Mouse (Mus musculus): ENCODE measurements at regions not wholly inside any gene's neighbourhood (a gene's known extent, or its start where the extent isn't known, plus 50 kb on each side); places are given as distances from the start of the nearest gene placed in this dataset.

DNA sequence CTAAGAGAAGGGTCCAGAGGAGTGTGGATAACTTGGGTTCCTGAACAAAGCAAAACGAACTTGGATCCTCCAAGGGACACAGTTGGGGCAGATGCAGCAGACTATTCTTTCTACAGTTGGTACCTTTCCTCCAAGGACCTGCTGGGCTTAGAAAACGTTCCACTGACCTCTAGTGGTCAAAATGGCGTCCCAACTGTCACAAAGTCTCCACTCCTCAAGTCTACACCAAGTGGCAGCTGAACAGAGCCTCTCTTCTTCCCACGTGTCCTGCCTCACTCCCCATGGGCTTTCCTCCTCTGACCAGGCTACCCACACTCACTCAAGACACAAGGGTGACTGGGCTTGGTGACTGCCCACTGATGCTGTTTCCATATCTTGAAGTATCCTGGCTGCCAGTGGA, 67.1 kb upstream of the Parp11 start:
- DNase-seq (ENCODE audit: low spot score in 2 of 2): no peak

DNA sequence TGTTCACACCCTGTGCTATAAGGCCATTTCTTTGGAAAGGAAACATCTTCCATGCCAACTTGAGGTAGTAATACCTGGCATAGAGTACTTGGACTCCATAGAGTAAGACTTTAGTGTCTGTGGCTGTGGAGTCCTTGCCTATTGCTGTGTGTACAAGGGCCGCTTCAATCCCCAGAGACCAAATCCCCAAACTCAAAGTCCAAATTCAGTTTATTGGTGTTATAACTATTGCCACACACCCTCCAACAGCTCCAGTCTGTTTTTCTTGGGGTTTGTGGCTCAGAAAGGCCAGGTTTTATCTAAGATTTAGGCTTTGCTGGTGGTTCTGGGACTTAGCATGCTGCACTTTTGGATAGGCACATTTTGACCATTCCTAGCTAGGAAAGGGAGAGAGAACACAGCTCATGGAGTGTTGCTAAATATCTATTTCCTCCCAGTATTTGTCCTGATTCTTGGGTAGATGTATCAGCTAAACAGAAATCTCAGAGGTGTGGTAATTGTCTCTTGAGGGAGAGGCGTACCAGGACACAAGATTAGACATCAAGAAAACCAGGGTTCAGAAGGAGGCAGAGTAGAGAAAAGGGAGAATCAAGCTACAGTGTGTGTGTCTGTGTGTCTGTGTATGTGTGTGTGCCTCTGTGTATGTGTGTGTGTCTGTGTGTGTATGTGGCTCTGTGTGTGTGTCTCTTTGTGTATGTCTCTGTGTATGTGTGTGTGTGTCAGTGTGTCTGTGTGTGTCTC, 65.3 kb upstream of the Parp11 start:
- no peak for DNase-seq (ENCODE audit: low spot score in 2 of 2)

- no peak for DNase-seq (ENCODE audit: low spot score in 2 of 2)
Observed at GRCm38 (mm10) chr6:127391258-127392011, 55.2 kb upstream of the Parp11 start.

- no peak for DNase-seq (ENCODE audit: low spot score in 2 of 2)
Observed at GRCm38 (mm10) chr6:127392012-127392798, 54.4 kb upstream of the Parp11 start.

DNA sequence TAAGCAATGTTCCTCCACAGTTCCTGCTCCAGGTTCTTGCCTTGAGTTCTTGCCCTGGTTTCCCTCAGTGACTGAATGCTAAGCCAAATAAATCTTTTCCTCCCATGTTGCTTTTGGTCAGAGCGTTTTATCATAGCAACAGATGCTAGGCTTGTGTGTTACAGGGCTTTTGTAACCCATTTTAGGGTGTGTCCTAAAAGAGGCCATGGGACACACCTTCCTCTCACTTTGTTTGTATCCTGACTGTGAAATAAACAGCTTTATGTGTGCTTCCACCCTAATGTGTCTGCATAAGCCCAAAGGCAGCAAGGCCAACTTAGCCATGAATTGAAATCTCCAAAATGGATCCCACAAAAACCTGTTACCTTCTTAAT, 53.9 kb upstream of the Parp11 start:
- no peak for DNase-seq (ENCODE audit: low spot score in 2 of 2)

DNA sequence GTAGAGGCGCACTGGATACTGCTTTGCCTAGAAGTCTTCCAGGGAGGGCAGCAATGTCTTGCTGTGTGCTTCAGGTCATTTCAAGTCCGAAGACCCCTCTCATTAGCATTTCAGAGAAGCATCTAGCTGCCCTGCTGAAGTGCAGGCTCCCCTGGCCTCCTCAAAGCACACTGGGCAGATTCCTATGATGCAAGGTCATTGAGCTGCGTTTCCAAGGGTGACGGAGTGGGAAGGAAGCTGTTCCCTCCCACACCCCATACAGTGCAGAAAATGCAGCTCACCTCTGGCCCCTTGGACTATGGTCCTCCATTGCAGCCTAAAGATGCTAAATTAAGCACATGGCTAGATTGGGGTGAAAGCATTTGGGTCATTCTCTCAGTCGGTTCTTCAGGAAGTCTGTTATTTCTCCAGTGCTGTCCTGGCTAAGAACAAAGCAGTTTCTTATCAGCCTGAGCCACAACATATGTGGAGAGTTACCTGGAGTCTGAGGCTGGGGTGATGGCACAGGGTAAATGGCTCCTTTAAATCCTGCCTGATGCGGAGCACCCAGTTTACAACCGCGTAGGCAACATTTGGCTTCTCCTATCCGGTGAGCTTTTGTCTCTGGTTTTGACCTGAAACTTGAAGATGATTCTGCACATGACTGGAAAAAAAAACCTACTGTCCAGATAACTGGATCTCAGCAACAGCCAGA, 52.6 kb upstream of the Parp11 start:
- no peak for DNase-seq (ENCODE audit: low spot score in 2 of 2)

All from layer of hippocampus, adult 8-10 months (tissue).